Mouse (Mus musculus): Measurements from ENCODE around the gene Hivep3.

The Hivep3 gene

GRCm38 (mm10) chr4:119979918-119980317 is 246.3 kb downstream of the Hivep3 start:
- DNase-seq = no peak

- no peak for DNase-seq
Measured at GRCm38 (mm10) chr4:119981047-119981720, 247.6 kb downstream of the Hivep3 start.

- peak; percentile 51 for DNase-seq
Measured at GRCm38 (mm10) chr4:119986065-119986464, 252.5 kb downstream of the Hivep3 start.

- peak; percentile 93 for DNase-seq
Measured at GRCm38 (mm10) chr4:119986580-119987291, 253.2 kb downstream of the Hivep3 start.

- DNase-seq = no peak
Measured at GRCm38 (mm10) chr4:119987376-119988087, 253.9 kb downstream of the Hivep3 start.

- DNase-seq = no peak
Measured at GRCm38 (mm10) chr4:119989031-119989693, 255.6 kb downstream of the Hivep3 start.

GRCm38 (mm10) chr4:119990346-119990745 is 256.8 kb downstream of the Hivep3 start:
- no peak for DNase-seq

- no peak for DNase-seq
Measured at GRCm38 (mm10) chr4:119990841-119991240, 257.3 kb downstream of the Hivep3 start.

- DNase-seq = no peak
Measured at GRCm38 (mm10) chr4:119991758-119992157, 258.2 kb downstream of the Hivep3 start.

- DNase-seq = no peak
Measured at GRCm38 (mm10) chr4:119996377-119996776, 262.8 kb downstream of the Hivep3 start.

- no peak for DNase-seq
Measured at GRCm38 (mm10) chr4:119997351-119997750, 263.8 kb downstream of the Hivep3 start.

- DNase-seq = peak; percentile 49
Measured at GRCm38 (mm10) chr4:119998911-119999310, 265.3 kb downstream of the Hivep3 start.

- DNase-seq = no peak
Measured at GRCm38 (mm10) chr4:120000881-120001280, 267.3 kb downstream of the Hivep3 start.

GRCm38 (mm10) chr4:120003006-120003405 is 269.4 kb downstream of the Hivep3 start:
- DNase-seq = no peak

GRCm38 (mm10) chr4:120006046-120006445 is 272.5 kb downstream of the Hivep3 start:
- DNase-seq = no peak

GRCm38 (mm10) chr4:120007889-120008288 is 274.3 kb downstream of the Hivep3 start:
- no peak for DNase-seq

GRCm38 (mm10) chr4:120009151-120009550 is 275.6 kb downstream of the Hivep3 start:
- no peak for DNase-seq

- no peak for DNase-seq
Measured at GRCm38 (mm10) chr4:120011788-120012187, 278.2 kb downstream of the Hivep3 start.

- DNase-seq = no peak
Measured at GRCm38 (mm10) chr4:120012891-120013290, 279.3 kb downstream of the Hivep3 start.

GRCm38 (mm10) chr4:120018426-120018825 is 284.8 kb downstream of the Hivep3 start:
- DNase-seq = peak; percentile 34

- no peak for DNase-seq
Measured at GRCm38 (mm10) chr4:120022392-120022791, 288.8 kb downstream of the Hivep3 start.

GRCm38 (mm10) chr4:120023221-120023840 is 289.7 kb downstream of the Hivep3 start:
- DNase-seq = no peak

- DNase-seq = peak; percentile 48
Measured at GRCm38 (mm10) chr4:120024071-120024470, 290.5 kb downstream of the Hivep3 start.

Data from cerebellum, adult 11-12 months (tissue).